Mouse (Mus musculus) forebrain, embryonic 14.5 days (tissue): Measurements from ENCODE around the gene Tbc1d22a. TPM values are rescaled to one million over a fixed set of nuclear protein-coding genes. Genes with fewer than 3 reads are reported as not detected.

Experiments
- ATAC-seq: fragments of 200-750 bp; cut with Nextera tagmentation; 2 replicates; pipeline ENCODE4 v1.8.0; 2017; ENCODE audit warnings: mild to moderate bottlenecking, moderate library complexity
- DNase-seq: peaks from one replicate; pipeline ENCODE4 v3.0.0-alpha.2; 2015; ENCODE audit warnings: low spot score
- H3K27ac ChIP-seq: fragments of 300-500 bp; sonication (generic); 2 replicates; pipeline ENCODE4 v1.5.1; 2014; ENCODE audit warnings: low read depth, mild to moderate bottlenecking, control low read depth, low read length, moderate library complexity
- H3K27me3 ChIP-seq: fragments of 300-500 bp; sonication (generic); replicated peaks from 2 replicates; pipeline ENCODE4 v1.6.1; 2014; ENCODE audit warnings: low read length, control low read depth, mixed read lengths; ENCODE audit not compliant: control insufficient read depth, insufficient read depth
- H3K36me3 ChIP-seq: fragments of 300-500 bp; sonication (generic); 2 replicates; pipeline ENCODE4 v1.6.1; 2014; ENCODE audit warnings: low read length, control low read depth; ENCODE audit not compliant: control insufficient read depth, insufficient read depth
- H3K4me1 ChIP-seq: fragments of 300-500 bp; sonication (generic); 2 replicates; pipeline ENCODE4 v1.6.1; 2014; ENCODE audit warnings: antibody characterized with exemption, low read length, control low read depth; ENCODE audit not compliant: control insufficient read depth, insufficient read depth
- H3K4me2 ChIP-seq: fragments of 300-500 bp; sonication (generic); 2 replicates; pipeline ENCODE4 v1.6.1; 2014; ENCODE audit warnings: mild to moderate bottlenecking, control low read depth, low read length
- H3K4me3 ChIP-seq: fragments of 300-500 bp; sonication (generic); 2 replicates; pipeline ENCODE4 v1.5.1; 2014; ENCODE audit warnings: low read depth, low read length, control low read depth
- H3K9ac ChIP-seq: fragments of 300-500 bp; sonication (generic); 2 replicates; pipeline ENCODE4 v1.6.1; 2014; ENCODE audit warnings: mild to moderate bottlenecking, low read length, control low read depth, moderate library complexity
- H3K9me3 ChIP-seq: fragments of 300-500 bp; sonication (generic); replicated peaks from 2 replicates; pipeline ENCODE4 v1.6.1; 2016; ENCODE audit warnings: low read length, control low read depth, mixed read lengths; ENCODE audit not compliant: control insufficient read depth
- WGBS: fragments of 180-500 bp; shearing (Covaris S2); extraction: QIAGEN DNeasy Blood & Tissue Kit; methylation state at CpG from one replicate; pipeline ENCODE4 v1.1.7; 2014; 5-methylcytosine and 5-hydroxymethylcytosine counted together
- polyA plus RNA-seq: library from polyadenylated mRNA; unstranded; fragments of >200 nt; fragmentation: Nextera tagmentation; extraction: Ambion mirVana; gene quantifications from 2 replicates; pipeline ENCODE4 v1.2.1, GENCODE M21; 2014

Tbc1d22a gene
- polyA plus RNA-seq, 1 experiment from 2014 or later = 8.0 TPM

DNA sequence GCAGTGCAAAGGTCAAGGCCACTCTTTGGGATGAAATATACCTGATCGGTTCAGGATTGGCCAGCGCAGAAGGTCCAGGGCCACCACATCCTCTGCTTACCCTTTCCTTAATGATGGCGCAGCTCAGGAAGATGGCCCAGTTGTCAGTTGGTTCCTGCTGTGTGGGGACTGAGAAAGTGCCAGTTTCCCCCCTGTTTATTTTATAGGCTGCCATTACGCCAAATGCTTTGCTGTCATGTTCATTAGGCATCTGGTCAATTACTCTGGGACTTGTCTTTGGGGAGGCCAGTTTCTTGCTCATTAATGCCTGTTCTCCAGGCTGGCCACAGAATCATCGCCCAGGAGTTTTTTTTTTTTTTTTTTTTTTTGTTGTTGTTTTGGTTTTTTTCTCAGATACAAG is 299.1 kb downstream of the Tbc1d22a start:
- 91% methylated on average over 5 of the region's 5 CpGs for WGBS
- DNase-seq = no peak

DNA sequence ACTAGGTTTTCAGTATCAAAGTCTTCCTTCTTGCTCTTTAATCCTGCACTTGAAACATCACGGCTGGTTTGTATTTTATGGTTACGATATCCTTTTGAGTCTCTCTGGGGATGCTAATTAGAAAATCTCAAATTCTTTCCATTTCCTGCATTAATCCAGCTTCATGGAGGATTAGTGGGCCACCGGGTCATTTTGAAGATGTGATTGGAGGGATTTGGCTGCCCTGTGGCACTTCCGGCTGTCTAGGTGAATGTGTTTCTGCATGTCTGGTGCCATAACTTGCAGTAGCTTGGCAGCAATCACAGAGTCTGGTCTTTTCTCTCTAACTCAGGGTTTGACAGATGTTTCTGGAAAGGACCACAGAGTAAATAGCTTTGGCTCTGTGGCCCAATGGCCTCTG is 305.9 kb downstream of the Tbc1d22a start:
- WGBS = 71% methylated on average over 4 of the region's 4 CpGs
- DNase-seq (no peak), ATAC-seq (no peak)

More for the DNA sequence above, 299.1 kb downstream of the Tbc1d22a start:
- Histone ChIP-seq H3K27ac (no peak overlapping the region), H3K4me1 (no peaks in the 10 kb centered on the region), H3K27me3 (no peaks in the 10 kb centered on the region), H3K4me3 (no peak overlapping the region), H3K9me3 (no peaks in the 10 kb centered on the region), H3K36me3 (no peaks in the 10 kb centered on the region), H3K4me2 (no peak overlapping the region), H3K9ac (no peak overlapping the region)
- no peak for ATAC-seq

DNA sequence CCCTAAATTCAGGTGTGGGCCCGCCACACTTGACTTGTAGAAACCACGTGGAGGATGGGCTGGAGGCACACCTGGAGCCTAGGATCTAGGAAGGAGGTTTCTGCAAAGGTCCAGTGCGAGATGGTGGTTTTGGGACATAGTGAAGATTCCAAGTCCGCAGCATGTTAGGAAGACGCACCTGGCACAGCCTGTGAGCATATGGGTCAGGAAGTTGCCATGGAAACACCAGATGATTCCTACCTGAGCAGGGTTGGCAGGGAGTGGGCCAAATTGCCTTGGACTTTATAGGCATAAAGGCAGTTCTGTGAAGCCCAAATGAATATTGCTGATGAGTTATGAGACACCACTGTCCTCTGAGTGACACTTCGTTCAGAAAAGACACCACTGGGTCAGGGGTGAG is 321.1 kb downstream of the Tbc1d22a start:
- Histone ChIP-seq H3K27ac (no peak overlapping the region), H3K4me2 (no peak overlapping the region), H3K9me3 (no peaks in the 10 kb centered on the region), H3K9ac (no peak overlapping the region), H3K36me3 (no peaks in the 10 kb centered on the region), H3K4me3 (no peak overlapping the region), H3K4me1 (no peaks in the 10 kb centered on the region), H3K27me3 (no peaks in the 10 kb centered on the region)
- ATAC-seq (no peak), DNase-seq (no peak)
- 89% methylated on average over 6 of the region's 6 CpGs for WGBS

More for the DNA sequence above, 305.9 kb downstream of the Tbc1d22a start:
- H3K36me3 ChIP-seq = no peaks in the 10 kb centered on the region
- H3K27ac ChIP-seq = no peak overlapping the region
- no peak overlapping the region for H3K9ac ChIP-seq
- H3K9me3 ChIP-seq = no peaks in the 10 kb centered on the region
- no peak overlapping the region for H3K4me2 ChIP-seq
- H3K27me3 ChIP-seq = no peaks in the 10 kb centered on the region
- H3K4me3 ChIP-seq = no peak overlapping the region
- no peaks in the 10 kb centered on the region for H3K4me1 ChIP-seq

DNA sequence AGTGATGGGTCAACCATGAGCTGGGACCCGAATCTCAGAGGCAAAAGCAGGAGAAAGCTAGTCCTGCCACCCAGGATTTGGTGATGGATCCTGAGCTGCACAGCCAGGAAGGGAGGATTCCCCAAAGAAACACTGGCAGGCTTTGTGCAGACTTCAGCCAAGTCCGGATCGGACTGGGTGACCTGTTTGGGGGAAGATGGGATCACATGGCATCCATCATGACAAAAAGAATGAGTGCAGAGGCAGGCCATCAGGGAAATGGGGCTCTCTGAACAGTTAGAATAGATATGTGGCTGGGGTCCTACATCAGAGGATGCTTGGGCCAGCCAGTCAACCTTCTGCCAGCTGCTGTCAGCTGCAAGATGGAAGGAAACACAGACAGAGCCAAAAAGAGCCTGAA is 328.1 kb downstream of the Tbc1d22a start:
- Histone ChIP-seq H3K27me3 (no peaks in the 10 kb centered on the region), H3K4me2 (no peak overlapping the region), H3K9ac (no peak overlapping the region), H3K4me1 (no peaks in the 10 kb centered on the region), H3K4me3 (no peak overlapping the region), H3K36me3 (no peaks in the 10 kb centered on the region), H3K27ac (no peak overlapping the region), H3K9me3 (no peaks in the 10 kb centered on the region)
- no peak for ATAC-seq
- DNase-seq = no peak
- WGBS = 84% methylated on average over 3 of the region's 3 CpGs

DNA sequence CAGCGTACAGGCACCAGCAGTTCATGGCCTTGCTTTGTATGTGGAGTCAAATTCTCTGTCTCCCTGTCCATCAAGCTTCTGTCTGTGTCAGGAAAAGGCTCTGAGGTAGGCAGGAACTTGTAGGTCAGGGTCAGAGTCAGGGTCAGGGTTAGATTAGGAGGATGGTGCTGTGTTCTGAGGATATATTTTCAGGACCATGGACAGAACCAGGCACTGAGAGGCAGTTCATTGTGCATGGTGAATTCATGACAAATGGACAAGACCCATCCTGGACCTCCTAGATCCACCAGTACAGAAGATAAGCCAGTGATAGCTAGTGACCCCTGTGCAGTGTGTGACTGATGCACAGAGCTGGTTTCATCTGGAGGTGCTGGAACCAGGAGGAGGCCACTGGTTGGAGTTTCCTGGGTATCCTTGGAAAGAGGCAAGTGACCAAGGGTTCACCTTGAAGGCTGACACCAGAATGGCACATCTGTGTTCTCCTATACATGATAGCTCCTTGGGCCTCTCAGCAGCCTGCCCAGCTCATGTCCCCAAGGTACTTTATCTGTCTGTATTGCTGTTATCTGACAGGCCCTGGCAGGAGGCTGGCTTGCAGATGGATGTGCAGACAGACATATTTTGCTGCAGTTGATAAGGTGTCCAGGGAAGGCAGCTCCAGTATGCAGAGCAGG is 330.0 kb downstream of the Tbc1d22a start:
- H3K36me3 ChIP-seq = no peaks in the 10 kb centered on the region
- no peaks in the 10 kb centered on the region for H3K9me3 ChIP-seq
- H3K27me3 ChIP-seq = no peaks in the 10 kb centered on the region
- no peak overlapping the region for H3K27ac ChIP-seq
- 97% methylated on average over 1 of the region's 1 CpGs for WGBS
- no peak overlapping the region for H3K4me3 ChIP-seq
- H3K4me2 ChIP-seq = no peak overlapping the region
- no peak for DNase-seq
- H3K9ac ChIP-seq = no peak overlapping the region
- no peak for ATAC-seq
- H3K4me1 ChIP-seq = no peaks in the 10 kb centered on the region

Other genes starting within 250 kb of the Tbc1d22a start
- gene Celsr1, start 180.7 kb upstream of the Tbc1d22a start, polyA plus RNA-seq = 8.6 and 9.6 TPM in 2 replicates
- 20.7 and 28.0 TPM in 2 replicates for gene Gramd4, start 156.8 kb upstream of the Tbc1d22a start, polyA plus RNA-seq
- 20.8 and 21.3 TPM in 2 replicates for gene Cerk, start 28.3 kb upstream of the Tbc1d22a start, polyA plus RNA-seq